Mouse (Mus musculus): ENCODE data around the gene Nr6a1. TPM values are rescaled to one million over a fixed set of nuclear protein-coding genes. Genes with fewer than 3 reads are reported as not detected.
A peak's percentile ranks its signal among the peaks of the same experiment; 100 is the strongest.

The Nr6a1 gene
- polyA plus RNA-seq, 1 experiment from 2014 or later, result 1.7 TPM

DNA sequence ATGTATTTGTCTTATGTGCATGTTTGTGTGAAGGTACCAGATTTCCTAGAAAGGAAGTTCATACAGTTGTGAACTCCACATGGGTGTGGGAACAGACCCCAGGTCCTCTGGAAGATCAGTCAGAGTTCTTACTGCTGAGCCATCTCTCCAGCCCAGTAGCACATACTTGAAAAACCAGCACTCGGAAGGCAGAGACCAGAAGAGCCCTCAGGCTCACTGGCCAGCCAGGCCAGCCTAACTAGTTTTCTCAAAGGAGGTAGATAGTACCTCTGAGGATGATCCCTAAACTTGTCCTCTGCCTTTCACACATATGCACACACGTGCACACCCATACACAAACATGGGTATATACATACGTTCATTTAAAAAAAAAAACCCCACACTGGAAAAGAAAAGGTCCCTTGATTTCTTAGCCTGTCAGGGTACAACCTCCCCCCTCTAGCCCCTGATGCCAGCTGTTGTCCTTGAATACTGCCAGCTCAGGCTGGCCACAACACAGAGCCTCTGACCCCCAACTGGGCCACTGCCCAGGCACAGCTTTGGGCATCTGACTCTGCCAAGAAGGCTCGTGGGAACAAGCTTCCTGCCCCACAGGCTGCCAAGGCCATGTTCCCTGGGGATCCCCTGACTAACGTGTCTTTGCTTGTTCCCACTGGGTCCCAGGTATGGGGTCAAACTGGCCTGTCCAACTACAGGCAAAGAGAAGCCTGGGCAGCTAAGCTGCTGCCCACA is 25.8 kb upstream of the Nr6a1 start:
- no peak overlapping the region for H3K9ac ChIP-seq (replicated peaks)
- no peak overlapping the region for H3K4me2 ChIP-seq (replicated peaks)
- H3K27ac ChIP-seq (replicated peaks), result no peak overlapping the region
- 62% methylated on average over 5 of the region's 5 CpGs for WGBS
- H3K4me3 ChIP-seq, result no peak overlapping the region
- no peak for ATAC-seq (replicated peaks)
- no peaks in the 10 kb centered on the region for H3K36me3 ChIP-seq
- peaks cover 15% of the 10 kb centered on the region for H3K4me1 ChIP-seq
- no peaks in the 10 kb centered on the region for H3K27me3 ChIP-seq
- H3K9me3 ChIP-seq, result no peaks in the 10 kb centered on the region

DNA sequence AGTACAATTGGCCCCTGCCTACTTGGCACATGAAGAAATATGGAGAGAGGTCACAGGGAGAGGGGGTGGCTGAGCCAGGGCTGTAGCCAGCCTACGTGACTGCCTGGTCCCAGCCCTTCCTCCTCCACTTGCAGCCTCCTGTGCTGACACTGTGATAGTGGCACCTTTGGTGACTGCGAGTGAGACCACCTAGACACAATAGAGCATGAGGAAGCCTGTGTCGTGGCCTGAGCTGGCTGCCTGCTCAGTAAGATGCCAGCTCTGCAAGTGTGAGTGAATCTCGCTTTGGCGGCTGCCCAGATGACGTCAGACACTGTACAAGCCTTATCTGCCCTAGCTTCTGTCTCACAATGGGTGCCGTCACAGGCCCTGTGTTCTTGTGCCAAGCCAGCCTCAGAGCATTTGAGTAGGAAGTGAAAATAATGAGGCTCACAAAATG is 22.8 kb upstream of the Nr6a1 start:
- Histone ChIP-seq H3K27me3 (no peaks in the 10 kb centered on the region), H3K27ac (replicated peaks) (peak overlapping the region; percentile 20; the same call in 1 of the 2 replicates), H3K9me3 (no peaks in the 10 kb centered on the region), H3K4me1 (peaks cover 15% of the 10 kb centered on the region), H3K4me2 (replicated peaks) (peak overlapping the region; percentile 10; the same call in 1 of the 2 replicates), H3K9ac (replicated peaks) (no peak overlapping the region), H3K36me3 (no peaks in the 10 kb centered on the region), H3K4me3 (no peak overlapping the region)
- peak; percentile 95 for ATAC-seq (replicated peaks)
- WGBS, result 27% methylated on average over 7 of the region's 7 CpGs

DNA sequence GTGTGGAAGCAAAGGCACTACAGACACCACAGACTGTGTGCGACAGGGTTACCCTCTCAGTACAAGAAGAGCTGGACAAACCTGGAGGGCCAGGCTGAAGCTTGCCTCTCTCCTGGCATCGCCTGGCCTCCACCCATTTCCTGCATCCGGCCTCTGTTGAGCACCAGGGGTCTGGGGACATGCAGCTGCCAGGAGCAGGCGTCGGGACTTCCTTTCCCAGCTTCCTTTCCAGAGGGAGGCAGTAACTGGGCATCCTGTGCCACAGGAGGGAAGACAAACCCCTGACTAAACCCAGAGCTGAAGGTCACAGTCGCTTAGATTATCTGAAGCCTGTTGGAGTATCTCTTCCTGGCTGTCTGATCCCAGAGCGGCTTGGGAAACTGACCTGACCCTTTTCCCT is 20.1 kb upstream of the Nr6a1 start:
- Histone ChIP-seq H3K36me3 (no peaks in the 10 kb centered on the region), H3K4me1 (peaks cover 15% of the 10 kb centered on the region), H3K9ac (replicated peaks) (no peak overlapping the region), H3K27me3 (no peaks in the 10 kb centered on the region), H3K4me2 (replicated peaks) (no peak overlapping the region), H3K9me3 (no peaks in the 10 kb centered on the region), H3K27ac (replicated peaks) (no peak overlapping the region), H3K4me3 (no peak overlapping the region)
- no peak for ATAC-seq (replicated peaks)
- 78% methylated on average over 7 of the region's 7 CpGs for WGBS

DNA sequence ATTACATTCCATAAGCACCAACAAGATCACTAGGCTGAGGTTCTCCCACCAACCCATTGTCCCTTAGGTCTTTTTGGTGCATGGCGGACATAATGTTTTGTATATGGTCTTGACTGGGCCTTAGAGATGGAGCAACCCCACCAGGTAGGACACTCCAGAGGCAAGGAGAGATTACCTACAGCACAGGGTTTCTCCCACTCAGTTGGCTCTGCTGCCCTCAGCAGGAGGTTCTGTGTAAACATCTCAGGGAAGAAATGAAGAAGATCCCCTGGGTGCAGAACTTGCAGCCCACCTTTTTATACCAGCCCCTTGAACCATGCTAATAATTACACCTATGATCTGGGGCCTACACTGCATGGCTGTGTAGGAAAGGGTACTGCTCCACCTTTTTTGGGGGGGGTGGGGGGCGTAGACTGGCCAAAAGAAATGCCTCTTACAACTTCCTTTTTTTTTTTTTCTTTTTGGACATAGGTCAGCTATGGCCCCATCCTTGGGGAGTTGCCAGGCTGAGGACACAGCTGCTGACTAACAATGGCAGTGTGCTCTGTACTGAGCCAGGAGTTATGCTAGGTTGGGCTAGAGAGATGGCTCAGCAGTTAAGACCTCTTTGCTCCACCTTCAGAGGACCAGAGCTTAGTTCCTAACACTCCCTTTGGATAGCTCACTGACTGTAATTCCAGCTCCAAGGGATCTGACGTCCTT is 17.1 kb upstream of the Nr6a1 start:
- no peaks in the 10 kb centered on the region for H3K4me1 ChIP-seq
- no peaks in the 10 kb centered on the region for H3K27me3 ChIP-seq
- no peak overlapping the region for H3K4me2 ChIP-seq (replicated peaks)
- H3K9ac ChIP-seq (replicated peaks), result no peak overlapping the region
- no peaks in the 10 kb centered on the region for H3K36me3 ChIP-seq
- H3K9me3 ChIP-seq, result no peaks in the 10 kb centered on the region
- ATAC-seq (replicated peaks), result no peak
- 77% methylated on average over 3 of the region's 3 CpGs for WGBS
- H3K4me3 ChIP-seq, result no peak overlapping the region
- no peak overlapping the region for H3K27ac ChIP-seq (replicated peaks)

DNA sequence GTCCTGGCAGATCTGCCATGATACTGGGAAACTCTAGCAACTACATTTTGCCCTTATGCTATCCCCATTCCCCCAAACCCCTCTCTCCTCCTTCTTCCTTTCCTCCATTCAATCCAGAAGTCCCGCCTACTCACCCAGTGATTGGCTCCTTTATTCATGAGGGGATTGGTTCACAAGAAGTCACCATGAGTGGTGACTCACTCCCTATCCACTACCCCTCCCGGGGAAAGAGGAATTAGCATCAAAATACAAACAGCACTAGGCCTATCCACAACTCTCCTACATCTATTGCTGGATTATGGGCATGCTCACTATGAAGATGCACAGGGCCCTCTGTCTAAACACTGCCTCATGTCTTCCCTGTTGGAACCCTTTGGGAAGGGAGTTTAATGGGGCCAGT is 16.5 kb upstream of the Nr6a1 start:
- no peak for ATAC-seq (replicated peaks)
- Histone ChIP-seq H3K27ac (replicated peaks) (no peak overlapping the region), H3K4me1 (no peaks in the 10 kb centered on the region), H3K9me3 (no peaks in the 10 kb centered on the region), H3K4me3 (no peak overlapping the region), H3K4me2 (replicated peaks) (no peak overlapping the region), H3K27me3 (no peaks in the 10 kb centered on the region), H3K36me3 (no peaks in the 10 kb centered on the region), H3K9ac (replicated peaks) (no peak overlapping the region)
- WGBS, result 47% methylated on average over 2 of the region's 2 CpGs

DNA sequence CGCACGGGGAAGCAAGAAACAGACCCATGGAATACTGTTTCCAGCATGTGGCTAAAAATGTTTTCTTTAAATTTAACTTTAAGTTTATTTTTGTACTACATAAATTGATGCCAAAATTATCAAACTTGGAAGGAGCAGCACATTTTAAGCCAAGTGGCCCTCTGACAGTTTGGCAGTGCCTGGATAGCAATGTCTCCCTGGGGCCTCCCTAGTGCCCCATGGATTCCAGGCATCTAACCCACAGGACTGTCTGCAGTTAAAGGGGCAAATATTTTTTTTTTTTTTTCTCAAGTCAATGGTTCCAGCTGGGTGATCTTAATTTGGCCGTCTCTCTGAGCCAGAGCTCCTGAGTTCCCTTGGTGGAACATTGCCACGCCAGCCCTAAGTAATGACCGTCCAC is 15.7 kb upstream of the Nr6a1 start:
- H3K4me3 ChIP-seq, result no peak overlapping the region
- H3K9ac ChIP-seq (replicated peaks), result no peak overlapping the region
- no peak overlapping the region for H3K4me2 ChIP-seq (replicated peaks)
- no peak for ATAC-seq (replicated peaks)
- H3K9me3 ChIP-seq, result no peaks in the 10 kb centered on the region
- no peak overlapping the region for H3K27ac ChIP-seq (replicated peaks)
- H3K4me1 ChIP-seq, result no peaks in the 10 kb centered on the region
- no peaks in the 10 kb centered on the region for H3K36me3 ChIP-seq
- H3K27me3 ChIP-seq, result no peaks in the 10 kb centered on the region
- 85% methylated on average over 5 of the region's 5 CpGs for WGBS

DNA sequence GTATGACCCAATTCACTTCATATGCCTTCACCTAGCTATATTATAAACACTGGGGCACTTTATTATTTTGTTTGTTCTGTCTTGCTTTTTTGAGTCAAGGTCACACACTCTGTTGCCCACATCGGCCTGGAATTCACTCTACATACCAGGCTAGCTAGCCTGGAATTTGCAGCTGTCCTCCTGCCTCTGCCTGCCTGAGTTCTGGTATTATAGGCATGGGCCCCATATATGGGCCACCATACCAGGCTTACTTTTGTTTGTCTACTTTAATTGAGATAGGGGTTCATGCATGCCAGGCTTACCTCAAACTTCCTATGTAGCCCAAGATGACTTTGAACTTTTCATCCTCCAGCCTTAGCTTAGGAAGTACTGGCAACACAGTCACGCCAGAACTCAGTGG is 14.4 kb upstream of the Nr6a1 start:
- no peak for ATAC-seq (replicated peaks)
- Histone ChIP-seq H3K9ac (replicated peaks) (no peak overlapping the region), H3K36me3 (no peaks in the 10 kb centered on the region), H3K4me1 (no peaks in the 10 kb centered on the region), H3K4me2 (replicated peaks) (no peak overlapping the region), H3K27me3 (no peaks in the 10 kb centered on the region), H3K4me3 (no peak overlapping the region), H3K27ac (replicated peaks) (no peak overlapping the region), H3K9me3 (no peaks in the 10 kb centered on the region)
- WGBS, result 87% methylated on average over 2 of the region's 2 CpGs

DNA sequence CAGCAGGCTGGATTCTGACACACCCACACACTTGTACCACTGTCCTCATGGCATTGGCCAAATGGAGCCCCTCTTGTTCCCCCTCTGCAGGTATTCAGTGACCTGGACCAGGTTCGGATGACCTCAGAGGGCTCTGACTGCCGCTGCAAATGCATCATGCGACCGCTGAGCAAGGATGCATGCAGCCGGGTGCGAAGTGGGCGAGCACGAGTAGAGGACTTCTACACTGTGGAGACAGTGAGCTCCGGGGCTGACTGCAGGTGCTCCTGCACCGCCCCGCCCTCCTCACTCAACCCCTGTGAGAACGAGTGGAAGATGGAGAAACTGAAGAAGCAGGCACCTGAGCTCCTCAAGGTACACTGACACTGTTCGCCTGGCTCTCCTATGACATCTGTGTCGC is 13.9 kb upstream of the Nr6a1 start:
- ATAC-seq (replicated peaks), result no peak
- Histone ChIP-seq H3K4me3 (no peak overlapping the region), H3K4me1 (no peaks in the 10 kb centered on the region), H3K27ac (replicated peaks) (no peak overlapping the region), H3K36me3 (no peaks in the 10 kb centered on the region), H3K4me2 (replicated peaks) (no peak overlapping the region), H3K27me3 (no peaks in the 10 kb centered on the region), H3K9ac (replicated peaks) (no peak overlapping the region), H3K9me3 (no peaks in the 10 kb centered on the region)
- 85% methylated on average over 14 of the region's 14 CpGs for WGBS

DNA sequence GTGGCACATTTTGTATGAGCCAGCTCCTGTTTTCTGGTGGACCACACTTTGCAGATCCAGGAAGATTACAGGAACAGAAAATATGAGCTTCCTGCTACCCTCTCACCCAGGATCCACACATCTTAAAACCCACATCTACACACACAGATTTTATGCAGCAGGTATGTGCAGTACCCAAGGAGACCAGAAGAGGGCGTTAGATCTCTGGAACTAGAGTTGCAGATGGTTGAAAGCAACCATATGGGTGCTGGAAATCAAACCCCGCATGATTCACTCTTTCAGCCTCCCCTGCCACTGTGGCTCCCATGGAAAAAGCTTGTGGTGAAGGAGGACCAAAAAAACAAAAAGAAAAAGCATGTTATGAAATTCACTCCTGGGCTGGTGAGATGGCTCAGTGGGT is 11.6 kb upstream of the Nr6a1 start:
- WGBS, result 75% methylated on average over 2 of the region's 2 CpGs

DNA sequence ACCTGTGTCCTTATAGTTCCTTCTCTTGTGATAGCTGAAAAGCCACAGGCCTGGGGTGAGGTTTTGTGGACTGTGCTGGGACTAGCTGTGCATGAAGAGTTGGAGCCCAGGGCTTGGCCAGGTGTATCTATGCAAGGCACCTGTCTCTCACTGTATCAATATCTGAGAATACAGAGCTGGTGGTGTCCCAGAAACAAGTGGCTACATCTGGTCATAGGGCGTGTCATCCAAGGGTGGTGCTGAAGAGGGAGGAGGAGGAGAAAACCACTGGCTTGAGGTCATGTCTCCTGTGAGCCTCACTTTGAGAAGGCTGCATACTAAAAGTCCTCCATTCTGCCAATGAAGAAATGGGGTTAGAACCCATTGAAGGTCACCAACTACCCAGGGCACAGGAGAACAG is 10.5 kb upstream of the Nr6a1 start:
- no peak for ATAC-seq (replicated peaks)
- Histone ChIP-seq H3K9ac (replicated peaks) (no peak overlapping the region), H3K27ac (replicated peaks) (no peak overlapping the region), H3K4me1 (0 out of 2 replicates have a peak, but pooled peaks cover 6% of the 10 kb centered on the region), H3K4me3 (no peak overlapping the region), H3K36me3 (no peaks in the 10 kb centered on the region), H3K27me3 (no peaks in the 10 kb centered on the region), H3K9me3 (no peaks in the 10 kb centered on the region), H3K4me2 (replicated peaks) (no peak overlapping the region)
- WGBS, result 75% methylated on average over 1 of the region's 1 CpGs

More for the DNA sequence above, 11.6 kb upstream of the Nr6a1 start:
- Histone ChIP-seq H3K27me3 (no peaks in the 10 kb centered on the region), H3K9me3 (no peaks in the 10 kb centered on the region), H3K4me2 (replicated peaks) (no peak overlapping the region), H3K9ac (replicated peaks) (no peak overlapping the region), H3K4me3 (no peak overlapping the region), H3K27ac (replicated peaks) (no peak overlapping the region), H3K36me3 (no peaks in the 10 kb centered on the region), H3K4me1 (0 out of 2 replicates have a peak, but pooled peaks cover 1% of the 10 kb centered on the region)
- ATAC-seq (replicated peaks), result no peak

DNA sequence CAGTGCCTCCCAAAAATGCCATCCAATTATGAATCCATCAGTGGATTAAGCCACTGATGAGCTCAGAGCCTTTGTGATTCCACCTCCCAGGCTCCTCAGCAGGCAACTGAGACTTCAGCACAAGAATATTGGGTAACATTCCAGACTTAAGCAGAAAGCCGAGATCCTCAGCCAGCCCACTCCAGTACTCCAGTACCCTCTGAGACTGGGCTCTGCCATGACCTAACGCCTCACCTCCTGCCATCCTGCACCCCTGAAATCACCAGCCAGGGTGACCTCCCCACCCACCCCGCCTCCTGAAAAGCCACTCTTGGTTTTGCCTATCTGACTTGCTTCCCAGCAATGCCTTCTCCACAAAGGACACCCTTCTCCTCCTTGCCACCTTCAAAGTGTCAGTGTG is 9.9 kb upstream of the Nr6a1 start:
- Histone ChIP-seq H3K36me3 (no peaks in the 10 kb centered on the region), H3K4me1 (0 out of 2 replicates have a peak, but pooled peaks cover 6% of the 10 kb centered on the region), H3K27ac (replicated peaks) (no peak overlapping the region), H3K27me3 (no peaks in the 10 kb centered on the region), H3K9ac (replicated peaks) (no peak overlapping the region), H3K4me2 (replicated peaks) (no peak overlapping the region), H3K4me3 (no peak overlapping the region), H3K9me3 (no peaks in the 10 kb centered on the region)
- 72% methylated on average over 3 of the region's 3 CpGs for WGBS
- ATAC-seq (replicated peaks), result no peak

DNA sequence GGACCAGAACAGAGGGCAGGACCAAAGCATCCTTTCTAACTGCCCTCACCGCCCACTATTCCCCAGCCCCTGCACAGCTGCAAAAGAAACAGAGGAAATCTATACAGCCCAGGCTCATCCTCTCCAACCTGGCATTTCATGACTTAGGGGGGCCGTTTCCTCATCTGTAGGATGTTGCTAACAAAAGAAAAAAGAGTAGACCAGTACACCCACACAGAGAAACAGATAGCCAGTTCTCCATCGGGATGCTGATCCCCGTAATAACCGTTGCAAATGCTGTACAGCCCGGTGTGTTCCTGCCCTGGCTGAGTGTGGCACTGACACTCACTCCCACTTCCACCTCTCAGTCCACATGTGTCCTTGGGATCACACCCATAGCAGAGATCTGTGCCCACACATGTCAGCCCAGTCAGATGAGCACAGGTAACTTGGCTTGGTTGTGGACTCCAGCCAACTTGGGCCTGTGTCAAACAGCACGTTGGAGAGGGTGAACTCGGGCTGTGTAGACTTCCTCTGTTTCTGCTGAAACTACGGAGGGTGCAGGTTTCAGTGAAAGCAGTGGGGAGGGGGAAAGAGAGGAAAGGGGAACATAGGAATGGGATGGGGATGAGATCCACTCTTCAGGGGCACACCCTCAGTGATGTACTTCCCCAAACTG is 9.4 kb upstream of the Nr6a1 start:
- WGBS, result 75% methylated on average over 9 of the region's 9 CpGs
- Histone ChIP-seq H3K27me3 (0 out of 2 replicates have a peak, but pooled peaks cover 2% of the 10 kb centered on the region), H3K4me1 (peaks cover 11% of the 10 kb centered on the region), H3K4me2 (replicated peaks) (no peak overlapping the region), H3K36me3 (no peaks in the 10 kb centered on the region), H3K27ac (replicated peaks) (no peak overlapping the region), H3K9me3 (no peaks in the 10 kb centered on the region), H3K9ac (replicated peaks) (no peak overlapping the region), H3K4me3 (no peak overlapping the region)
- ATAC-seq (replicated peaks), result no peak

Data from forebrain, embryonic 15.5 days (tissue).